Mouse (Mus musculus) intestine, postnatal 0 days (tissue): ENCODE results near the gene Rai14. TPM values are rescaled to one million over a fixed set of nuclear protein-coding genes. Genes with fewer than 3 reads are reported as not detected.

Source experiments
- ATAC-seq: fragments of 200-750 bp; cut with Nextera tagmentation; 2 replicates; pipeline ENCODE4 v1.8.0; 2017; ENCODE audit warnings: mild to moderate bottlenecking, moderate TSS enrichment, moderate library complexity
- H3K27ac ChIP-seq: fragments of 300-500 bp; sonication (generic); 2 replicates; pipeline ENCODE4 v1.5.1; 2014; ENCODE audit warnings: mild to moderate bottlenecking, low read depth, low read length, moderate library complexity
- H3K27me3 ChIP-seq: fragments of 300-500 bp; sonication (generic); replicated peaks from 2 replicates; pipeline ENCODE4 v1.6.1; 2014; ENCODE audit warnings: low read length, mixed read lengths; ENCODE audit not compliant: control insufficient read depth, insufficient read depth
- H3K36me3 ChIP-seq: fragments of 300-500 bp; sonication (generic); 2 replicates; pipeline ENCODE4 v1.6.1; 2014; ENCODE audit warnings: mild to moderate bottlenecking, moderate library complexity; ENCODE audit not compliant: control insufficient read depth, insufficient read depth
- H3K4me1 ChIP-seq: fragments of 300-500 bp; sonication (generic); replicated peaks from 2 replicates; pipeline ENCODE4 v1.6.1; 2014; ENCODE audit warnings: antibody characterized with exemption, low read length, mixed read lengths; ENCODE audit not compliant: control insufficient read depth, insufficient read depth
- H3K4me2 ChIP-seq: fragments of 300-500 bp; sonication (generic); replicated peaks from 2 replicates; pipeline ENCODE4 v1.6.1; 2014; ENCODE audit warnings: low read depth, mild to moderate bottlenecking, moderate library complexity
- H3K4me3 ChIP-seq: fragments of 300-500 bp; sonication (generic); 2 replicates; pipeline ENCODE4 v1.5.1; 2014; ENCODE audit warnings: low read depth, low read length
- H3K9ac ChIP-seq: fragments of 300-500 bp; sonication (generic); 2 replicates; pipeline ENCODE4 v1.6.1; 2014; ENCODE audit warnings: mild to moderate bottlenecking, low read depth, low read length
- H3K9me3 ChIP-seq: fragments of 300-500 bp; sonication (generic); 2 replicates; pipeline ENCODE4 v1.6.1; 2016; ENCODE audit warnings: mixed run types; ENCODE audit not compliant: control insufficient read depth
- CTCF ChIP-seq: sonication (generic); IDR thresholded peaks from 2 replicates; pipeline ENCODE4 v1.5.1; 2016; ENCODE audit warnings: low read depth, mild to moderate bottlenecking, control low read depth, antibody characterized with exemption, moderate library complexity
- WGBS: fragments of 180-500 bp; shearing (Covaris S2); extraction: QIAGEN DNeasy Blood & Tissue Kit; methylation state at CpG from one replicate; pipeline ENCODE4 v1.1.7; 2014; 5-methylcytosine and 5-hydroxymethylcytosine counted together
- polyA plus RNA-seq: library from polyadenylated mRNA; unstranded; fragments of >200 nt; fragmentation: Nextera tagmentation; extraction: Ambion mirVana; gene quantifications from 2 replicates; pipeline ENCODE4 v1.2.1, GENCODE M21; 2015

Gene Rai14
- polyA plus RNA-seq, 1 experiment from 2014 or later, result 6.2 TPM

GRCm38 (mm10) chr15:10738354-10739142 lies 24.1 kb upstream of the Rai14 start:
- ATAC-seq, result no peak
- no peak for TF ChIP-seq CTCF
- Histone ChIP-seq H3K9ac (no peak overlapping the region), H3K27ac (no peak overlapping the region), H3K4me3 (no peak overlapping the region), H3K4me1 (no peaks in the 10 kb centered on the region), H3K27me3 (no peaks in the 10 kb centered on the region), H3K9me3 (no peaks in the 10 kb centered on the region), H3K4me2 (no peak overlapping the region), H3K36me3 (no peaks in the 10 kb centered on the region)
- 55% methylated on average over 6 of the region's 6 CpGs for WGBS

- no peaks in the 10 kb centered on the region for H3K9me3 ChIP-seq
- 78% methylated on average over 4 of the region's 4 CpGs for WGBS
- no peak overlapping the region for H3K4me3 ChIP-seq
- no peak overlapping the region for H3K27ac ChIP-seq
- no peak for ATAC-seq
- H3K27me3 ChIP-seq, result no peaks in the 10 kb centered on the region
- H3K4me2 ChIP-seq, result no peak overlapping the region
- no peak for TF ChIP-seq CTCF
- no peaks in the 10 kb centered on the region for H3K36me3 ChIP-seq
- no peak overlapping the region for H3K9ac ChIP-seq
- H3K4me1 ChIP-seq, result no peaks in the 10 kb centered on the region
Observed at GRCm38 (mm10) chr15:10735948-10736347, 21.5 kb upstream of the Rai14 start.

GRCm38 (mm10) chr15:10735216-10735615 lies 20.8 kb upstream of the Rai14 start:
- H3K9me3 ChIP-seq, result no peaks in the 10 kb centered on the region
- no peaks in the 10 kb centered on the region for H3K36me3 ChIP-seq
- H3K27me3 ChIP-seq, result no peaks in the 10 kb centered on the region
- no peak overlapping the region for H3K4me2 ChIP-seq
- TF ChIP-seq CTCF, result no peak
- H3K27ac ChIP-seq, result no peak overlapping the region
- no peak overlapping the region for H3K9ac ChIP-seq
- no peak for ATAC-seq
- H3K4me3 ChIP-seq, result no peak overlapping the region
- no peaks in the 10 kb centered on the region for H3K4me1 ChIP-seq
- WGBS, result 88% methylated on average over 8 of the region's 8 CpGs

- no peaks in the 10 kb centered on the region for H3K4me1 ChIP-seq
- H3K36me3 ChIP-seq, result no peaks in the 10 kb centered on the region
- WGBS, result 80% methylated on average over 3 of the region's 3 CpGs
- no peaks in the 10 kb centered on the region for H3K9me3 ChIP-seq
- no peak overlapping the region for H3K9ac ChIP-seq
- TF ChIP-seq CTCF, result no peak
- no peak for ATAC-seq
- H3K4me3 ChIP-seq, result no peak overlapping the region
- H3K27me3 ChIP-seq, result no peaks in the 10 kb centered on the region
- no peak overlapping the region for H3K27ac ChIP-seq
- H3K4me2 ChIP-seq, result no peak overlapping the region
Observed at GRCm38 (mm10) chr15:10731398-10731797, 17.0 kb upstream of the Rai14 start.

DNA sequence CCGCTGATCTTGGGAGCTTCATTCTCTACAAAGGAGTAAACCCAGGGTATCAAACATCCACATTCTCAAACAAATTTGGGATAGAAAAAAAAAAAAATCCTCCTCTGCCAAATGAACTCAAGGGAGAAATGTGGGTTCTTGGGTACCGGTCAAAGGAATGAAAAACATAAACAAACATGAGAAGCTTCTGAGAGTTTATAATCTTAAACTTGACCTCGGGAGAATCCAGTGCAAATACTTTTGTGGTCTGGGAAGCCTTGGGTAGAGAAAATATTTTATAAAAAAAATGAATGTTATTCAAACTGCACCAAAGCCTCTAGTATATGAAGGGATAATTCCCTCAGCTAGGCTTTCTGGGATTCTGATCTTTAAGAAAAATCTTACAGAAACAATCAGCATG lies 11.8 kb upstream of the Rai14 start:
- 61% methylated on average over 3 of the region's 3 CpGs for WGBS
- no peak overlapping the region for H3K4me3 ChIP-seq
- no peaks in the 10 kb centered on the region for H3K27me3 ChIP-seq
- H3K9ac ChIP-seq, result no peak overlapping the region
- no peak overlapping the region for H3K4me2 ChIP-seq
- no peak overlapping the region for H3K27ac ChIP-seq
- no peak for TF ChIP-seq CTCF
- peaks cover 4% of the 10 kb centered on the region; the same call in 1 of the 2 replicates for H3K4me1 ChIP-seq
- H3K9me3 ChIP-seq, result no peaks in the 10 kb centered on the region
- no peak for ATAC-seq
- no peaks in the 10 kb centered on the region for H3K36me3 ChIP-seq

GRCm38 (mm10) chr15:10724857-10725256 lies 10.4 kb upstream of the Rai14 start:
- ATAC-seq, result no peak
- no peak overlapping the region for H3K4me3 ChIP-seq
- TF ChIP-seq CTCF, result no peak
- H3K4me1 ChIP-seq, result peaks cover 4% of the 10 kb centered on the region; the same call in 1 of the 2 replicates
- no peak overlapping the region for H3K27ac ChIP-seq
- H3K9ac ChIP-seq, result no peak overlapping the region
- H3K9me3 ChIP-seq, result no peaks in the 10 kb centered on the region
- no peaks in the 10 kb centered on the region for H3K36me3 ChIP-seq
- H3K4me2 ChIP-seq, result no peak overlapping the region
- no peaks in the 10 kb centered on the region for H3K27me3 ChIP-seq
- WGBS, result 84% methylated on average over 3 of the region's 3 CpGs

GRCm38 (mm10) chr15:10723507-10723906 lies 9.1 kb upstream of the Rai14 start:
- Histone ChIP-seq H3K27me3 (no peaks in the 10 kb centered on the region), H3K36me3 (no peaks in the 10 kb centered on the region), H3K4me2 (no peak overlapping the region), H3K9ac (no peak overlapping the region), H3K9me3 (no peaks in the 10 kb centered on the region), H3K4me3 (no peak overlapping the region), H3K4me1 (peaks cover 4% of the 10 kb centered on the region; the same call in 1 of the 2 replicates), H3K27ac (no peak overlapping the region)
- no peak for ATAC-seq
- TF ChIP-seq CTCF, result no peak
- 65% methylated on average over 1 of the region's 1 CpGs for WGBS
